Mouse (Mus musculus) CH12.LX (cell line): ENCODE measurements around the gene Sugt1. TPM values are rescaled to one million over a fixed set of nuclear protein-coding genes. Genes with fewer than 3 reads are reported as not detected.
A peak's percentile ranks its signal among the peaks of the same experiment; 100 is the strongest.

Source experiments
- DNase-seq: peaks from one replicate; pipeline ENCODE4 v3.0.0-alpha.2; 2013; ENCODE audit errors: extremely low read depth
- H3K27ac ChIP-seq: 2 replicates; pipeline ENCODE4 v1.5.1; 2012; ENCODE audit warnings: low read depth, mild to moderate bottlenecking, control low read depth, moderate library complexity; ENCODE audit not compliant: insufficient read depth
- H3K27me3 ChIP-seq: replicated peaks from 2 replicates; pipeline ENCODE3; 2012; ENCODE audit warnings: inconsistent platforms
- H3K36me3 ChIP-seq, 2 experiments: replicated peaks in 1 of 2; 2 replicates each; pipeline versions ENCODE3 to v1.6.1; 2012; ENCODE audit warnings: inconsistent platforms in 1 of 2, low read length in 1 of 2, mild to moderate bottlenecking in 1 of 2, mixed read lengths in 1 of 2, moderate library complexity in 1 of 2; ENCODE audit not compliant: control insufficient read depth in 1 of 2, insufficient read depth in 1 of 2
- H3K4me1 ChIP-seq, 2 experiments: 2 replicates each; pipeline ENCODE4 v1.6.1; 2012; ENCODE audit warnings: inconsistent platforms in 1 of 2, moderate library complexity in 1 of 2; ENCODE audit not compliant: insufficient read depth in 2 of 2, control insufficient read depth in 1 of 2
- H3K4me2 ChIP-seq: 2 replicates; pipeline ENCODE4 v1.6.1; 2012; ENCODE audit warnings: low read depth, mild to moderate bottlenecking, control low read depth; ENCODE audit not compliant: poor library complexity, insufficient read depth, severe bottlenecking
- H3K4me3 ChIP-seq, 3 experiments: fragments of 150-350 bp in 1 of 3; sonication (generic) in 1 of 3; replicated peaks in 1 of 3; 2 replicates each; pipeline versions ENCODE3 to v1.5.1; 2011 to 2012; ENCODE audit warnings: low read depth in 2 of 3, low read length in 2 of 3, mild to moderate bottlenecking in 2 of 3, moderate library complexity in 2 of 3, control low read depth in 1 of 3, improper control_type of control experiment in 1 of 3, inconsistent platforms in 1 of 3, mixed read lengths in 1 of 3; ENCODE audit not compliant: poor library complexity in 1 of 3
- H3K79me2 ChIP-seq: replicated peaks from 2 replicates; pipeline ENCODE4 v1.6.1; 2012; ENCODE audit warnings: mild to moderate bottlenecking, moderate library complexity; ENCODE audit not compliant: control insufficient read depth, poor library complexity, insufficient read depth, severe bottlenecking; ENCODE audit errors: extremely low read depth
- H3K9ac ChIP-seq: 2 replicates; pipeline ENCODE4 v1.6.1; 2012; ENCODE audit warnings: low read depth, mild to moderate bottlenecking, control low read depth, moderate library complexity; ENCODE audit not compliant: insufficient read depth
- H3K9me3 ChIP-seq: replicated peaks from 2 replicates; pipeline ENCODE3; 2012; ENCODE audit warnings: low read length, inconsistent platforms, mixed read lengths
- CHD2 ChIP-seq: IDR thresholded peaks from 2 replicates; pipeline ENCODE4 v1.6.1; 2011; ENCODE audit warnings: low read length, improper control_type of control experiment
- E2F4 ChIP-seq: IDR thresholded peaks from 2 replicates; pipeline ENCODE4 v1.6.1; 2011; ENCODE audit warnings: low read depth, low read length, improper control_type of control experiment; ENCODE audit not compliant: insufficient replicate concordance
- EP300 ChIP-seq: IDR thresholded peaks from 2 replicates; pipeline ENCODE4 v1.6.1; 2011; ENCODE audit warnings: low read length, improper control_type of control experiment
- IRF4 ChIP-seq: IDR thresholded peaks from 2 replicates; pipeline ENCODE4 v1.6.1; 2014; ENCODE audit warnings: low read depth, mild to moderate bottlenecking, inconsistent platforms, low read length, improper control_type of control experiment
- JUND ChIP-seq: conservative IDR thresholded peaks from 2 replicates; pipeline ENCODE4 v1.6.1; 2011; ENCODE audit warnings: low read depth, low read length, improper control_type of control experiment
- KAT2A ChIP-seq: IDR thresholded peaks from 2 replicates; pipeline ENCODE4 v1.6.1; 2012; ENCODE audit warnings: low read length, improper control_type of control experiment, inconsistent platforms; ENCODE audit not compliant: insufficient replicate concordance
- MAZ ChIP-seq: IDR thresholded peaks from 2 replicates; pipeline ENCODE4 v1.6.1; 2012; ENCODE audit warnings: low read depth, mild to moderate bottlenecking, inconsistent platforms, low read length, improper control_type of control experiment, moderate library complexity
- MXI1 ChIP-seq: IDR thresholded peaks from 2 replicates; pipeline ENCODE4 v1.6.1; 2011; ENCODE audit warnings: mild to moderate bottlenecking, low read depth, low read length, improper control_type of control experiment
- POLR2AphosphoS2 ChIP-seq: IDR thresholded peaks from 2 replicates; pipeline ENCODE4 v1.6.1; 2011; ENCODE audit warnings: low read depth, low read length, improper control_type of control experiment
- RAD21 ChIP-seq: IDR thresholded peaks from 2 replicates; pipeline ENCODE4 v1.6.1; 2011; ENCODE audit warnings: low read depth, mild to moderate bottlenecking, low read length, improper control_type of control experiment, moderate library complexity
- RCOR1 ChIP-seq: conservative IDR thresholded peaks from 2 replicates; pipeline ENCODE4 v1.6.1; 2012; ENCODE audit warnings: low read depth, mild to moderate bottlenecking, inconsistent platforms, low read length, improper control_type of control experiment
- SMC3 ChIP-seq: IDR thresholded peaks from 2 replicates; pipeline ENCODE4 v1.6.1; 2011; ENCODE audit warnings: low read depth, low read length, improper control_type of control experiment
- TBP ChIP-seq: conservative IDR thresholded peaks from 2 replicates; pipeline ENCODE4 v1.6.1; 2011; ENCODE audit warnings: low read depth, low read length, improper control_type of control experiment
- USF1 ChIP-seq: IDR thresholded peaks from 2 replicates; pipeline ENCODE4 v1.6.1; 2014; ENCODE audit warnings: low read depth, mild to moderate bottlenecking, inconsistent platforms, low read length, improper control_type of control experiment
- ZC3H11A ChIP-seq: IDR thresholded peaks from 2 replicates; pipeline ENCODE4 v1.6.1; 2012; ENCODE audit warnings: low read depth, mild to moderate bottlenecking, inconsistent platforms, low read length, improper control_type of control experiment
- ZKSCAN1 ChIP-seq: IDR thresholded peaks from 2 replicates; pipeline ENCODE4 v1.6.1; 2012; ENCODE audit warnings: low read depth, inconsistent platforms, low read length, improper control_type of control experiment, borderline replicate concordance
- ZNF384 ChIP-seq: IDR thresholded peaks from 2 replicates; pipeline ENCODE4 v1.6.1; 2012; ENCODE audit warnings: low read depth, low read length, improper control_type of control experiment, inconsistent platforms
- dilution Hi-C: fragments of 300-500 bp; cut with MboI; formaldehyde crosslinking; loops from 2 replicates; pipeline ENCODE4 v1.14.3; 2020; ENCODE audit warnings: low sequenced_read_pairs; ENCODE audit not compliant: extremely low pct_unique_long_range_greater_than_20kb, extremely low pct_ligation_motif_present
- in situ Hi-C: fragments of 300-500 bp; cut with MboI; formaldehyde crosslinking; loops from 3 replicates; pipeline ENCODE4 v1.14.3; 2019; ENCODE audit warnings: low sequenced_read_pairs, low pct_ligation_motif_present, low pct_unique_long_range_greater_than_20kb, mixed read lengths
- polyA plus RNA-seq: library from polyadenylated mRNA; unstranded; fragments of >175 nt; gene quantifications from 2 replicates; pipeline ENCODE4 v1.2.1, GENCODE M21; 2012; ENCODE audit warnings: low read depth; ENCODE audit not compliant: insufficient read length
- total RNA-seq, 2 experiments: library from RNA; depleted of rRNA; stranded (reverse); fragments of 300-350 nt in 1 of 2; fragments of >200 nt in 1 of 2; gene quantifications; 2 replicates each; pipeline ENCODE4 v1.2.3; 2012 to 2014

The Sugt1 gene
- total and polyA plus RNA-seq, 3 experiments = 91.9 to 118 (median 114) TPM

GRCm38 (mm10) chr14:79671008-79671407, 83.5 kb downstream of the Sugt1 start:
- Histone ChIP-seq H3K4me3 (no peak overlapping the region), H3K9ac (no peak overlapping the region), H3K27me3 (no peaks in the 10 kb centered on the region), H3K4me1 (peaks cover 0 to 16% of the 10 kb centered on the region in 2 experiments; a peak in 1 of 4 replicates), H3K36me3 (no peaks in the 10 kb centered on the region), H3K79me2 (no peaks in the 10 kb centered on the region), H3K4me2 (no peak overlapping the region), H3K9me3 (no peaks in the 10 kb centered on the region), H3K27ac (no peak overlapping the region)
- TF ChIP-seq EP300 = no peak
- no peak for TF ChIP-seq JUND
- no peak for TF ChIP-seq MAZ
- TF ChIP-seq KAT2A = no peak
- no peak for TF ChIP-seq E2F4
- TF ChIP-seq ZNF384 = peak; percentile 53; the same call in 1 of the 2 replicates
- TF ChIP-seq CHD2 = no peak
- no peak for TF ChIP-seq ZKSCAN1
- no peak for TF ChIP-seq USF1
- dilution Hi-C loops = no loop called here
- no peak for DNase-seq
- in situ Hi-C loops = no loop called here

- dilution Hi-C loops = no loop called here
- no peak for DNase-seq
Observed at GRCm38 (mm10) chr14:79672567-79672966, 85.1 kb downstream of the Sugt1 start.

More at GRCm38 (mm10) chr14:79672567-79672966, 85.1 kb downstream of the Sugt1 start:
- H3K36me3 ChIP-seq = no peaks in the 10 kb centered on the region
- peaks cover 3 to 16% of the 10 kb centered on the region in 2 experiments; a peak in 2 of 4 replicates for H3K4me1 ChIP-seq
- TF ChIP-seq MXI1 = no peak
- TF ChIP-seq POLR2AphosphoS2 = no peak
- no peak for TF ChIP-seq RCOR1
- TF ChIP-seq TBP = no peak
- TF ChIP-seq RAD21 = no peak
- TF ChIP-seq SMC3 = no peak
- TF ChIP-seq ZC3H11A = no peak
- TF ChIP-seq IRF4 = no peak
- no peak for TF ChIP-seq KAT2A
- no peaks in the 10 kb centered on the region for H3K27me3 ChIP-seq
- H3K27ac ChIP-seq = no peak overlapping the region
- no peak overlapping the region for H3K4me2 ChIP-seq
- no peak overlapping the region for H3K4me3 ChIP-seq
- in situ Hi-C loops = no loop called here
- no peak overlapping the region for H3K9ac ChIP-seq
- H3K9me3 ChIP-seq = no peaks in the 10 kb centered on the region
- no peaks in the 10 kb centered on the region for H3K79me2 ChIP-seq
